Mouse (Mus musculus) urinary bladder, postnatal 4 days (tissue): ENCODE results near the gene Lad1.

Experiments
- DNase-seq, 2 experiments: peaks; one replicate each; pipeline ENCODE4 v3.0.0; 2021 to 2022; ENCODE audit warnings: low spot score in 2 of 2

Gene Lad1

GRCm38 (mm10) chr1:135818481-135819086 is at the start of gene Lad1:
Gene Lad1 (plus strand): TSS chr1:135818598.
- DNase-seq = peak in 1 of 2 experiments; percentile 51

- DNase-seq = no peak
These were observed 48.2 kb upstream of the Lad1 start for GRCm38 (mm10) chr1:135770237-135770636.

GRCm38 (mm10) chr1:135770896-135771572 is 47.4 kb upstream of the Lad1 start:
- DNase-seq = peak; percentile 68 to 72

- DNase-seq = no peak
These were observed 46.8 kb upstream of the Lad1 start for GRCm38 (mm10) chr1:135771573-135771970.

- DNase-seq = no peak
These were observed 41.8 kb upstream of the Lad1 start for GRCm38 (mm10) chr1:135776596-135776995.

- no peak for DNase-seq
These were observed 41.4 kb upstream of the Lad1 start for GRCm38 (mm10) chr1:135777046-135777445.

- peak; percentile 69 to 75 for DNase-seq
These were observed 39.4 kb upstream of the Lad1 start, which contains the start of gene Tnni1 for GRCm38 (mm10) chr1:135778780-135779535. Gene Tnni1 (plus strand): TSS chr1:135779434.

- no peak for DNase-seq
These were observed 37.7 kb upstream of the Lad1 start for GRCm38 (mm10) chr1:135780649-135781048.

GRCm38 (mm10) chr1:135781220-135781619 is 37.2 kb upstream of the Lad1 start:
- peak; percentile 66 to 82 for DNase-seq

- DNase-seq = no peak
These were observed 35.6 kb upstream of the Lad1 start for GRCm38 (mm10) chr1:135782816-135783215.

GRCm38 (mm10) chr1:135787799-135788198 is 30.6 kb upstream of the Lad1 start:
- DNase-seq = peak; percentile 74 to 82

- DNase-seq = peak in 1 of 2 experiments; percentile 44
These were observed 29.7 kb upstream of the Lad1 start for GRCm38 (mm10) chr1:135788708-135789107.

GRCm38 (mm10) chr1:135789815-135790214 is 28.6 kb upstream of the Lad1 start:
- peak; percentile 62 to 86 for DNase-seq

GRCm38 (mm10) chr1:135792143-135792939 is 26.1 kb upstream of the Lad1 start:
- DNase-seq = no peak

GRCm38 (mm10) chr1:135793370-135794215 is 24.8 kb upstream of the Lad1 start:
- peak; percentile 51 to 70 for DNase-seq

- no peak for DNase-seq
These were observed 23.9 kb upstream of the Lad1 start for GRCm38 (mm10) chr1:135794216-135795134.

GRCm38 (mm10) chr1:135798492-135798891 is 19.9 kb upstream of the Lad1 start:
- no peak for DNase-seq

GRCm38 (mm10) chr1:135799109-135799627 is 19.2 kb upstream of the Lad1 start:
- DNase-seq = no peak

- DNase-seq = peak in 1 of 2 experiments; percentile 35
These were observed 18.0 kb upstream of the Lad1 start for GRCm38 (mm10) chr1:135800192-135800950.
